Comparison of ENCODE assay signal across 18 mouse cellular contexts in the genomic region with DNA sequence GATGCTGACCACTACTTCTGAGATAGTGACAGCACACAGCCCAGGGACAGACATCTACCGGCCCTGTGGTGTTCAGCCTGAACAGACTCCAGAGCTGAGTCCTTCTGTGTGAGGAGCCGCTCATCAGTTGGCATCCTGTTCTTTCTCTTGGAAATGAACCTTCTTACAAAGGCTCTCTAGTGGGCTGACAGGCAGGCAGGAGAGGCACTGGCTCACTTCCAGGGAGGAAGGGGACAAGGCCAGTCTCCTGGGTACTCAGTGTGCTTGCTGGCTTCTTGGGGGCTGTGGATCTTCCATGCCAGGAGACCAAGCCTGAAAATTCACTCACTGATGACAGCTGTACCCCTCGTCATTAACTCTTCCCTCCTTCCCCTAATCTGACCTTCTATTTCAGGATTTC. TPM values are rescaled to one million over a fixed set of nuclear protein-coding genes. Genes with fewer than 3 reads are reported as not detected.
"Had no signal": no experiment of that assay in that cellular context is flagged by ENCODE, and none has a peak within 500 bp of the region (broad histone marks: within the 10 kb centered on the region; RNA-seq: fewer than 3 reads in every experiment).

No protein-coding gene starts in this region.

- H3K9ac ChIP-seq: limb, embryonic 13.5 days; liver, embryonic 12.5 days; liver, embryonic 15.5 days; midbrain, embryonic 12.5 days; neural tube, embryonic 13.5 days had no signal

- H3K9me3 ChIP-seq: limb, embryonic 13.5 days; liver, embryonic 12.5 days; liver, embryonic 15.5 days; midbrain, embryonic 12.5 days; neural tube, embryonic 13.5 days had no signal

- H3K4me1 ChIP-seq: liver, embryonic 15.5 days; midbrain, embryonic 12.5 days; neural tube, embryonic 13.5 days had no signal

- H3K27me3 ChIP-seq: limb, embryonic 13.5 days; liver, embryonic 12.5 days; liver, embryonic 15.5 days; midbrain, embryonic 12.5 days; neural tube, embryonic 13.5 days had no signal

- H3K36me3 ChIP-seq: liver, embryonic 15.5 days had no signal

- H3K4me3 ChIP-seq: layer of hippocampus, adult 2 months; left cerebral cortex, adult 2 months; limb, embryonic 13.5 days; liver, embryonic 12.5 days; liver, embryonic 15.5 days; midbrain, embryonic 12.5 days; myocyte; neural tube, embryonic 13.5 days had no signal

- DNase-seq: kidney, adult 2 months; kidney, postnatal 25 days; layer of hippocampus, adult 9-11 months; liver; lung, adult 2 months; thymus, postnatal 25 days had no signal

- H3K27ac ChIP-seq: kidney, postnatal 0 days; layer of hippocampus, adult 2 months; left cerebral cortex, adult 2 months; limb, embryonic 13.5 days; liver, embryonic 12.5 days; liver, embryonic 15.5 days; macrophage; midbrain, embryonic 12.5 days; neural tube, embryonic 13.5 days had no signal

- H3K4me2 ChIP-seq: limb, embryonic 13.5 days; liver, embryonic 12.5 days; liver, embryonic 15.5 days; midbrain, embryonic 12.5 days; neural tube, embryonic 13.5 days had no signal

- ATAC-seq: intestine, postnatal 0 days; liver, embryonic 12.5 days had no signal

RNA-seq across cellular contexts. Expression of gene Gm4353, which starts 53.2 kb away (rescaled TPM):
- total RNA-seq: neutrophil, adult 5-6 weeks had no signal
